Mouse (Mus musculus): ENCODE results near the gene Begain. TPM values are rescaled to one million over a fixed set of nuclear protein-coding genes. Genes with fewer than 3 reads are reported as not detected.

The Begain gene
- polyA plus RNA-seq, 1 experiment from 2014 or later, result 6.9 TPM

DNA sequence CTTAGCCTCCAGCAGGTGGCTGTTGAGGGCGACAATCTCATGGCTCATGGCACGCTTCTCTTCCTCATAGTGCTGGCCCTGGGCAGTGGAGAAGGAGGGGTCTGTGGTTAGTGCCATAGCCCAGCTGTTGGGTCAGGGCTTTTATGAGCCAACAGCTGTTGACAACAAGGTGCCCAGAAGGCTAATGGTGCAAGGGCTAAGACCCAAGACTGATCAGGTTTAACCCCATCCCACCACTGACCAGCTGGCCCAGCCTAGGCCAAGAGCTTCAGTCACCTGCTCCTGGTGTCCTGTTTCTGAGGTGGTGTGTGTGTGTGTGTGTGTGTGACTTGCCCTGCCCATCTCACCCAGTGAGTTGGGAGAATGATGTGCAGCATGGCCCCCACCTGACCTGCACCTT lies 31.0 kb downstream of the Begain start:
- no peak for ATAC-seq (ENCODE audit: insufficient read depth, low FRiP score)
- Histone ChIP-seq H3K4me1 (ENCODE audit: control insufficient read depth, insufficient read depth, low read length) (no peaks in the 10 kb centered on the region), H3K9ac (ENCODE audit: low read length) (no peak overlapping the region), H3K36me3 (ENCODE audit: control insufficient read depth, insufficient read depth, low read length) (no peaks in the 10 kb centered on the region; the same call in 1 of the 2 replicates), H3K4me3 (replicated peaks; ENCODE audit: low read length) (no peak overlapping the region), H3K27ac (ENCODE audit: low read length) (no peak overlapping the region), H3K27me3 (ENCODE audit: control insufficient read depth, insufficient read depth, low read length) (peaks cover 11% of the 10 kb centered on the region; the same call in 1 of the 2 replicates), H3K4me2 (ENCODE audit: low read depth, low read length) (no peak overlapping the region), H3K9me3 (replicated peaks; ENCODE audit: control insufficient read depth, low read length) (no peaks in the 10 kb centered on the region)
- 94% methylated on average over 2 of the region's 2 CpGs for WGBS

DNA sequence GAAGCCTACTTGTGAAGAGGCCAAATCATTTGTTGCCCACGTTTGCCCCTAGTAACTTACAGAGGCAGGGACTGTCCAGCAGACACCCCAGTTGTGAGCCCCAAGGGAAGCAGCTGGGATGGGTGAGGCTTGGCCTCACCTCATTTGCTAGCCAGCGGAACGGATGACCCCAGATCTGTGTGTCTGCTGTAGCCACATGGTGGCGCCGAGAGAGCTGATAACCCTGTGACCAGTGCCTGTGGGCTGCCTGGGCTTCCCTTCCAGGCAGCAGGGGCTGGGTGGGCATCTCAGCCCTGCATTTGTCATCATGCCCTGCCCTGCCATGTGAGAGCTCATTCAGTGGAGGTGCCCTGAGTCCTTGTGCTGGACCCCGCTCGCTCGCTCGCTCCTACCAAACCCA lies 44.2 kb downstream of the Begain start:
- no peaks in the 10 kb centered on the region for H3K4me1 ChIP-seq (ENCODE audit: control insufficient read depth, insufficient read depth, low read length)
- H3K36me3 ChIP-seq (ENCODE audit: control insufficient read depth, insufficient read depth, low read length), result peaks cover 3% of the 10 kb centered on the region; the same call in 1 of the 2 replicates
- no peak for ATAC-seq (ENCODE audit: insufficient read depth, low FRiP score)
- no peak overlapping the region for H3K27ac ChIP-seq (ENCODE audit: low read length)
- H3K27me3 ChIP-seq (ENCODE audit: control insufficient read depth, insufficient read depth, low read length), result no peaks in the 10 kb centered on the region
- H3K9me3 ChIP-seq (replicated peaks; ENCODE audit: control insufficient read depth, low read length), result no peaks in the 10 kb centered on the region
- 59% methylated on average over 9 of the region's 9 CpGs for WGBS
- no peak overlapping the region for H3K4me3 ChIP-seq (replicated peaks; ENCODE audit: low read length)
- no peak overlapping the region for H3K4me2 ChIP-seq (ENCODE audit: low read depth, low read length)
- H3K9ac ChIP-seq (ENCODE audit: low read length), result no peak overlapping the region

DNA sequence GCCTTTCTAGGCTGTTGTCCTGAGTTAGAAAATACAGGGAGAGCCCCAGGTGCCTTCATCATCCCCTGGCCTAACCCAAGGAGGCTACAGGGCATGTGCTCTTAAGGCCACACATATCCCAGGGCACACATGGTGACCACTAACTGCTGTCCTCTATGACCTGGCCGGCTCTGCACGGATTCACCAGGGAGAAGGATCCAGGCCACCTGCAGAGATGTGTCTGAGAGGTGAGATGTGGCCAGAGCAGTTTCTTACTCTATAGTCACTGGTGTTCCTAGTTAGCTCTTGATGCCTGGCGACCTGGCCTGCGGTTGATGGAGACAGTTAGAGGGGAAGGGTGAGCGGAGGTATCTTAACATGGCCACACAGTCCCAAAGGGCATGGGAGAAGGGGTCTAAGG lies 45.1 kb downstream of the Begain start:
- H3K4me3 ChIP-seq (replicated peaks; ENCODE audit: low read length), result no peak overlapping the region
- H3K27me3 ChIP-seq (ENCODE audit: control insufficient read depth, insufficient read depth, low read length), result no peaks in the 10 kb centered on the region
- no peak overlapping the region for H3K27ac ChIP-seq (ENCODE audit: low read length)
- ATAC-seq (ENCODE audit: insufficient read depth, low FRiP score), result no peak
- H3K9ac ChIP-seq (ENCODE audit: low read length), result no peak overlapping the region
- WGBS, result 85% methylated on average over 5 of the region's 5 CpGs
- peaks cover 3% of the 10 kb centered on the region; the same call in 1 of the 2 replicates for H3K36me3 ChIP-seq (ENCODE audit: control insufficient read depth, insufficient read depth, low read length)
- H3K9me3 ChIP-seq (replicated peaks; ENCODE audit: control insufficient read depth, low read length), result no peaks in the 10 kb centered on the region
- H3K4me1 ChIP-seq (ENCODE audit: control insufficient read depth, insufficient read depth, low read length), result no peaks in the 10 kb centered on the region
- H3K4me2 ChIP-seq (ENCODE audit: low read depth, low read length), result no peak overlapping the region

DNA sequence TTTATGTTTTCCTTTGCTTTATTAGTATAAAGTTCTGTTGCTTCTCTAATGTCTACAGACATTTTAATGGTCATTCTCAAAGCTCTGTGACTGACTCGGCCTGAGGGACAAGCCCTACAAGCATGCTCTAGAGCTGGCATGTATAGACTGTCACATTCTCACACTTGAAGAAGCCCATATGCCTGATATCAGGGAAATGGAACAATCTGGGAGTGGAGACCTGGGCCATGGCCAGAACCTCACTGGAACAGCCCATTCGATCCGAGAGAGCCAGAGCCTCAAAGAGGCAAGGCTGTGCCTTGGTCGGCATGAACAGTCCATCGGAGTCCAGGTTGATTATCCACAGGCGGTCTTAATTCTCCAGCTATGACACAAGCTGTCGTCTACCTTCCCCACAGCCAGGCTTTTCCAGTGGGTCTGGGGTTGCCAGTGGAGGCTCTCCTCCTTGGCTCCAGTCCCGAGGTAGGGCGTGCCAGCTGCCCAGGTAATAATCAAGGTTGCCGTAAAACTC lies 45.8 kb downstream of the Begain start:
- H3K4me1 ChIP-seq (ENCODE audit: control insufficient read depth, insufficient read depth, low read length), result no peaks in the 10 kb centered on the region
- 72% methylated on average over 10 of the region's 10 CpGs for WGBS
- ATAC-seq (ENCODE audit: insufficient read depth, low FRiP score), result no peak

DNA sequence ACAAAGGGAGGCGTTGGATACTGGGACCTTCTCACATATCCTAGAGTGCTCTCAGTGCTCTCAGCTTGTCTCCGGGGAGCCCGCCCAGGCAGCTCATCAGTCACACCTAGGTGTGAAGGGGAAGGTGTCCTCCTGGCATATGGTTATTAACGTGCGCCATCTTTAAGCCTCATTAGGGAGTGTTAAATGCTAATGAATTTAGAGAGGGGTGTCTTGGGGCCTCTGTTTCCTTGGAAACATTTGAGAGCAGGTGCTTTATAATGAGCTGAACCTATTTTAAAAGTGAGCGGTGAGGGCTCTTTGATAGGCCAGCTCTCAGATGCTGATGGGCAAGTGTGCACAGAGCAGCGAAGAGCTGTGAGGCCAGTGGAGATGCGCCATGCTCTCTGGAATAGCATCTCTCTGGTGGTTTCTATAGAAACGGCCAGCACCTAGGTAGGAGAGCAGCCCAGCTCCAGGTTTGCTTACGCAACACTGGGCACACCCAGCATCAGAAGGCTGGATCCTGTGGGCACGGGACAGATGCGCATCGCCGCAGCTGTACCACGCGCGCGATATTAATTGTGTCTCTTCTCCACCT lies 57.9 kb downstream of the Begain start:
- Histone ChIP-seq H3K4me3 (replicated peaks; ENCODE audit: low read length) (no peak overlapping the region), H3K9ac (ENCODE audit: low read length) (no peak overlapping the region), H3K4me1 (ENCODE audit: control insufficient read depth, insufficient read depth, low read length) (no peaks in the 10 kb centered on the region), H3K27ac (ENCODE audit: low read length) (no peak overlapping the region), H3K4me2 (ENCODE audit: low read depth, low read length) (no peak overlapping the region), H3K36me3 (ENCODE audit: control insufficient read depth, insufficient read depth, low read length) (no peaks in the 10 kb centered on the region), H3K27me3 (ENCODE audit: control insufficient read depth, insufficient read depth, low read length) (no peaks in the 10 kb centered on the region), H3K9me3 (replicated peaks; ENCODE audit: control insufficient read depth, low read length) (no peaks in the 10 kb centered on the region)
- ATAC-seq (ENCODE audit: insufficient read depth, low FRiP score), result no peak
- WGBS, result 77% methylated on average over 18 of the region's 18 CpGs

More for the DNA sequence above, 45.8 kb downstream of the Begain start:
- H3K9me3 ChIP-seq (replicated peaks; ENCODE audit: control insufficient read depth, low read length), result no peaks in the 10 kb centered on the region
- peaks cover 3% of the 10 kb centered on the region; the same call in 1 of the 2 replicates for H3K36me3 ChIP-seq (ENCODE audit: control insufficient read depth, insufficient read depth, low read length)
- no peak overlapping the region for H3K9ac ChIP-seq (ENCODE audit: low read length)
- H3K27ac ChIP-seq (ENCODE audit: low read length), result no peak overlapping the region
- no peak overlapping the region for H3K4me2 ChIP-seq (ENCODE audit: low read depth, low read length)
- no peak overlapping the region for H3K4me3 ChIP-seq (replicated peaks; ENCODE audit: low read length)
- no peaks in the 10 kb centered on the region for H3K27me3 ChIP-seq (ENCODE audit: control insufficient read depth, insufficient read depth, low read length)

DNA sequence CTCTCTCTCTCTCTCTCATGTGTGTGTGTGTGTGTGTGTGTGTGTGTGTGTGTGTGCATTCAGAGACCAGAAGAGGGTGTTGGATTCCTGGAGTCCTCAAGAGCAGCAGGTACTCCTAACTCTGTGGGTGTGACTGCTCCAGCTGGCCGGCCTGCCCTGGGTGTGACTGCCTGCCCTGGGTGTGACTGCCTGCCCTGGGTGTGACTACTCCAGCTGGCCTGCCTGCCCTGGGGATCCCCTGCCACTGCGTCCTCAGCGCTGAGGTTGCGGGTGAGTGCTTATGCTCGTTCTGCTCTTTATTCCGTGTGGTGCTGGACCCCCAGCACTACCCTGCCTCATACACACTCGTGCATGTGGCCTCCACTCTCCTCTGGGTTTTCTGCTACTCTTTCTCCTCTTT lies 65.0 kb downstream of the Begain start:
- WGBS, result 61% methylated on average over 7 of the region's 7 CpGs
- H3K36me3 ChIP-seq (ENCODE audit: control insufficient read depth, insufficient read depth, low read length), result no peaks in the 10 kb centered on the region
- no peak overlapping the region for H3K9ac ChIP-seq (ENCODE audit: low read length)
- H3K4me3 ChIP-seq (replicated peaks; ENCODE audit: low read length), result no peak overlapping the region
- H3K27ac ChIP-seq (ENCODE audit: low read length), result no peak overlapping the region
- no peak overlapping the region for H3K4me2 ChIP-seq (ENCODE audit: low read depth, low read length)
- H3K27me3 ChIP-seq (ENCODE audit: control insufficient read depth, insufficient read depth, low read length), result no peaks in the 10 kb centered on the region
- no peaks in the 10 kb centered on the region for H3K9me3 ChIP-seq (replicated peaks; ENCODE audit: control insufficient read depth, low read length)
- 0 out of 2 replicates have a peak, but pooled peaks have one; percentile 47 for ATAC-seq (ENCODE audit: insufficient read depth, low FRiP score)
- no peaks in the 10 kb centered on the region for H3K4me1 ChIP-seq (ENCODE audit: control insufficient read depth, insufficient read depth, low read length)

DNA sequence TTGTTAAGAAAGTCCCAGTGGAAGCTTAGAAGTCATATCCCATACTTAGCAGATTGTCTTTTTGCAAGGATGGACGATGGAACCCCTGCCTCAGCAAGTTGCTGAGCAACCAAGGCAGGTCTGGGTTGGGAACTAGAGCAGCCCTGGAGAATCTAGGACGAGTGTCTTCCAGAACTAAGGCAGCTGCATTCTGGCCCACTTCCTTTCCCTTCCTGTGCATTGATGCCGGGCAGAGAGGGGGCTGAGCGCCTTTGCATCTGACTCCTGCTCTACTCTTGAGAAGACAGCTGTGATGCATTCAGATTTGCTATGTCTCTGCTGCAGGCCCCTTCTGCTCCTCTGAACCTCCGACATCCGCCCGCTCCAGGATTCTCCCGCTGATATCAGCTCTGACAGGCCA lies 70.8 kb downstream of the Begain start:
- Histone ChIP-seq H3K9me3 (replicated peaks; ENCODE audit: control insufficient read depth, low read length) (no peaks in the 10 kb centered on the region), H3K4me3 (replicated peaks; ENCODE audit: low read length) (no peak overlapping the region), H3K36me3 (ENCODE audit: control insufficient read depth, insufficient read depth, low read length) (no peaks in the 10 kb centered on the region), H3K4me1 (ENCODE audit: control insufficient read depth, insufficient read depth, low read length) (0 out of 2 replicates have a peak, but pooled peaks cover 4% of the 10 kb centered on the region), H3K4me2 (ENCODE audit: low read depth, low read length) (no peak overlapping the region), H3K27me3 (ENCODE audit: control insufficient read depth, insufficient read depth, low read length) (no peaks in the 10 kb centered on the region), H3K9ac (ENCODE audit: low read length) (no peak overlapping the region), H3K27ac (ENCODE audit: low read length) (no peak overlapping the region)
- 80% methylated on average over 8 of the region's 8 CpGs for WGBS
- no peak for ATAC-seq (ENCODE audit: insufficient read depth, low FRiP score)

DNA sequence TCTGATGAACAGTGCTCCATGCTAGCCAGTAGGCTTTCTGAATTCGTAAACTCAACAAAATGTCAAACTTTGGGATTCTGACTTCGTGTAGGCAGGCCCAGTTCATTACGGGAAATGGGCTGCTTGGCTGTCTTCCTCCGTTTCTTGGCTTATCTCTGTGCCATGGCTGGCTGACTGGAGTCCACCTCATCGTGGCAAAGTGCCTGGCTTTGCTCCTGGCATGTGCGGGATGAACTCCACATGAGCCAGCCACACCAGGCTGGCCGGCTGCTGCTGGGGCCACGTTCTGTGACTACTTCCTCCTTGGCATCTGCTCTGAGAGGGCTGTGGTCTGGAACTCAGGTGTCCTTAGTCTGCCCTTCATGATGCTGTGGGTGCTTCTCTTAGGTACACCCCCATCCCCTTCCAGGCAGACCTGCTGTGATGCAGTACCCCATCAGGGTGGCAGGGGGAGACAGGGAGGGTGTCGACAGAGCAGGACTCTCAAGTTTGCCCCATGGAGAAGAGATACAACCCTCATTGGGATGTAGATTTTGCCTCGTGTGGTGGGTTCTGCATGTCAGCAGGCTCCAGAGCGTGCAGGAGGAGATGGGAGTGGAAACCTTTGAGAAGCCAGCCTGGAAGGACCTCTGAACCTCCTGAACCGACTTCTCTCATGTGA lies 71.9 kb downstream of the Begain start:
- WGBS, result 77% methylated on average over 12 of the region's 12 CpGs
- H3K4me2 ChIP-seq (ENCODE audit: low read depth, low read length), result no peak overlapping the region
- no peaks in the 10 kb centered on the region for H3K9me3 ChIP-seq (replicated peaks; ENCODE audit: control insufficient read depth, low read length)
- H3K36me3 ChIP-seq (ENCODE audit: control insufficient read depth, insufficient read depth, low read length), result no peaks in the 10 kb centered on the region
- no peak for ATAC-seq (ENCODE audit: insufficient read depth, low FRiP score)
- H3K4me3 ChIP-seq (replicated peaks; ENCODE audit: low read length), result no peak overlapping the region
- no peaks in the 10 kb centered on the region for H3K27me3 ChIP-seq (ENCODE audit: control insufficient read depth, insufficient read depth, low read length)
- H3K4me1 ChIP-seq (ENCODE audit: control insufficient read depth, insufficient read depth, low read length), result 0 out of 2 replicates have a peak, but pooled peaks cover 4% of the 10 kb centered on the region
- no peak overlapping the region for H3K27ac ChIP-seq (ENCODE audit: low read length)
- no peak overlapping the region for H3K9ac ChIP-seq (ENCODE audit: low read length)

DNA sequence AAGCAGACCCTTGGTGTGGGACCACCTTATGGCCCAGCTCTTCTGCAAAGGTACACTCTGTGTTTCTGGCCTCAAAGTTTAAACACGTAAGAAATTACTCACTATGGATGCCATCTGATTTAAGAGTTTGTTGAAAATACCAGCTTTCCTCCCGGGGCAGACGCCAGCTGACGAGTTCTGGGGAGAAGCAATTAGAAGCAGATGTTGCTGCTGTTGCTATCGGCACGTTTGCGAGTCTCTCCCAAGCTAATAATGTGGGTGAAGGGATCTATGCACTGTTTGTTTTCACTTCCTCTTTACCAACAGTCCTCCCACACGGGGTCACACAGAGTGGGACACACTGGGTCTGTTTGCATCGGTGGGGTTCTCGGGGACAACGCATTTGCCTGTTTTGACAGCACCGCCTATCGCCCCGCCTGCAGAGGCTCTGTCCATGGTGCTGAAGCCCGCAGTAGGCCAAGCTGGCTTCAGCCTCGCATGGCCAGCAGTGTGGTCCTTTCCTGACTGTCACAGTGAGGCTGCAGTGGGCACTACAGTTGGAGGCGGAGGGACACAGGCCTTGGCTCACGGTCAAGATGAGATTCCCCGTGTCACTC lies 73.5 kb downstream of the Begain start:
- Histone ChIP-seq H3K27ac (ENCODE audit: low read length) (no peak overlapping the region), H3K4me3 (replicated peaks; ENCODE audit: low read length) (no peak overlapping the region), H3K9ac (ENCODE audit: low read length) (no peak overlapping the region), H3K27me3 (ENCODE audit: control insufficient read depth, insufficient read depth, low read length) (no peaks in the 10 kb centered on the region), H3K9me3 (replicated peaks; ENCODE audit: control insufficient read depth, low read length) (no peaks in the 10 kb centered on the region), H3K4me2 (ENCODE audit: low read depth, low read length) (peak overlapping the region; percentile 43), H3K36me3 (ENCODE audit: control insufficient read depth, insufficient read depth, low read length) (no peaks in the 10 kb centered on the region), H3K4me1 (ENCODE audit: control insufficient read depth, insufficient read depth, low read length) (0 out of 2 replicates have a peak, but pooled peaks cover 4% of the 10 kb centered on the region)
- ATAC-seq (ENCODE audit: insufficient read depth, low FRiP score), result no peak; the same call in 1 of the 2 replicates
- WGBS, result 4% methylated on average over 19 of the region's 19 CpGs

All from stomach, embryonic 16.5 days (tissue).